Mouse (Mus musculus) hindlimb bud, embryonic 11.5 days (tissue): Measurements from ENCODE around the gene Kctd12.

ENCODE experiments used
- DNase-seq: peaks from one replicate; pipeline ENCODE4 v3.0.0-alpha.2; 2012; ENCODE audit warnings: low read depth, low spot score; ENCODE audit errors: extremely low spot score

Gene Kctd12

GRCm38 (mm10) chr14:102982627-102983540, at the start of gene Kctd12:
TSS of gene Kctd12 (minus strand) at chr14:102982637.
- DNase-seq = peak; percentile 50

GRCm38 (mm10) chr14:103029203-103029602, 46.8 kb upstream of the Kctd12 start:
- no peak for DNase-seq

- no peak for DNase-seq
Observed at GRCm38 (mm10) chr14:103020046-103020445, 37.6 kb upstream of the Kctd12 start.

GRCm38 (mm10) chr14:103017009-103017408, 34.6 kb upstream of the Kctd12 start:
- DNase-seq = no peak

- peak; percentile 50 for DNase-seq
Observed at GRCm38 (mm10) chr14:103012563-103013150, 30.2 kb upstream of the Kctd12 start.

GRCm38 (mm10) chr14:103011782-103012181, 29.3 kb upstream of the Kctd12 start:
- no peak for DNase-seq

GRCm38 (mm10) chr14:103007737-103008136, 25.3 kb upstream of the Kctd12 start:
- DNase-seq = no peak

- peak; percentile 80 for DNase-seq
Observed at GRCm38 (mm10) chr14:102994662-102995561, 12.5 kb upstream of the Kctd12 start.

GRCm38 (mm10) chr14:102990765-102991164, 8.3 kb upstream of the Kctd12 start:
- DNase-seq = no peak

GRCm38 (mm10) chr14:102989866-102990265, 7.4 kb upstream of the Kctd12 start:
- no peak for DNase-seq

GRCm38 (mm10) chr14:102989254-102989653, 6.8 kb upstream of the Kctd12 start:
- DNase-seq = no peak

- no peak for DNase-seq
Observed at GRCm38 (mm10) chr14:102987626-102988025, 5.2 kb upstream of the Kctd12 start.

- no peak for DNase-seq
Observed at GRCm38 (mm10) chr14:102983686-102984085, 1.2 kb upstream of the Kctd12 start.

GRCm38 (mm10) chr14:102982016-102982626, 316 bp downstream of the Kctd12 start:
- no peak for DNase-seq

GRCm38 (mm10) chr14:102981441-102982015, 909 bp downstream of the Kctd12 start:
- DNase-seq = no peak

GRCm38 (mm10) chr14:102980986-102981385, 1.5 kb downstream of the Kctd12 start:
- no peak for DNase-seq

GRCm38 (mm10) chr14:102980481-102980880, 2.0 kb downstream of the Kctd12 start:
- no peak for DNase-seq

GRCm38 (mm10) chr14:102979831-102980230, 2.6 kb downstream of the Kctd12 start:
- DNase-seq = no peak

- DNase-seq = no peak
Observed at GRCm38 (mm10) chr14:102975865-102976264, 6.6 kb downstream of the Kctd12 start.

- DNase-seq = no peak
Observed at GRCm38 (mm10) chr14:102968824-102969223, 13.6 kb downstream of the Kctd12 start.
